Mouse (Mus musculus): Measurements from ENCODE around the gene Tuft1.

Tuft1 gene

GRCm38 (mm10) chr3:94597224-94597779 lies 61.4 kb downstream of the Tuft1 start:
- no peak for DNase-seq (ENCODE audit: inconsistent age in 2 of 2, low spot score in 1 of 2)

DNA sequence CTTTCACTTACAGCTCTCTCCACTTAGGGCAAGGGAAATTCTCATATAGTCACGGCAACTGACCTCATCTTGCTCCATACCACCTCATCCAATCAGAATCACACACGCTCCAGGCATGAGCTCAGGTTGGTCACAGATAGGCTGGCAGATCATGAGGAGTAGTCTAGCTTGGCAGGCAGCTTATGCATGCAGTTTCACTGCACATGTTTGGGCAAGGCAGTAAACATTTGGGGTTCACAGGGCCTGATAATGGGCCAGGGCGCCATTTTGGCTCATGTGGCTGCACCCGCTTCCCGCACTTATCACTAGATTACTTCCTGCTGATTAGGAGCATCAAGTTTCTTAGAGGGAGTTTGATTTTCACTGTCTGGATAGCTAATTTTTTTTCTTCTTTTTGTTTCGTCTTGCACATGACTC lies 62.8 kb downstream of the Tuft1 start:
- no peak for DNase-seq (ENCODE audit: inconsistent age in 2 of 2, low spot score in 1 of 2)

DNA sequence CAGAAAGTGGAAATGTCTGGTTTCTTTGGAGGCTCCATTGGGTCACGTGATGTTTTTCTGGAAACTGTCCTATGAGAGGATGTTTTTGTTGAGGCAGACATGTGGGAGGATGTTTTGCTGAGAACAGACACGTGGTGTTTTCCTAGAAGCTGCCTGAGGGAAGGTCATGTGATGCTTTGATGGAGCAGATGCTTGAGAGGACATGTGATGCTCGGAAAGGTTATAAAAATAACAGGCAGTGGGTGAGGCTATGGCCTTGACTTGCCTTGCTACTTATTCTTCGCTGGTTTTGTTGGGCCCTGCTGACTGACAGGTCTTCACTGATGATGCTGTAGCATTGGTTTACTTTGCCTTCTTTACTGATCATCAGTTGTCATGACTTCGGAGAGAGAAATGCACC lies 67.6 kb downstream of the Tuft1 start:
- DNase-seq (ENCODE audit: inconsistent age in 2 of 2, low spot score in 1 of 2), result no peak

- DNase-seq (ENCODE audit: inconsistent age in 2 of 2, low spot score in 1 of 2), result peak in 1 of 2 experiments; percentile 84
Observed at GRCm38 (mm10) chr3:94587962-94588361, 70.7 kb downstream of the Tuft1 start.

GRCm38 (mm10) chr3:94582944-94583343 lies 75.7 kb downstream of the Tuft1 start:
- DNase-seq (ENCODE audit: inconsistent age in 2 of 2, low spot score in 1 of 2), result no peak

DNA sequence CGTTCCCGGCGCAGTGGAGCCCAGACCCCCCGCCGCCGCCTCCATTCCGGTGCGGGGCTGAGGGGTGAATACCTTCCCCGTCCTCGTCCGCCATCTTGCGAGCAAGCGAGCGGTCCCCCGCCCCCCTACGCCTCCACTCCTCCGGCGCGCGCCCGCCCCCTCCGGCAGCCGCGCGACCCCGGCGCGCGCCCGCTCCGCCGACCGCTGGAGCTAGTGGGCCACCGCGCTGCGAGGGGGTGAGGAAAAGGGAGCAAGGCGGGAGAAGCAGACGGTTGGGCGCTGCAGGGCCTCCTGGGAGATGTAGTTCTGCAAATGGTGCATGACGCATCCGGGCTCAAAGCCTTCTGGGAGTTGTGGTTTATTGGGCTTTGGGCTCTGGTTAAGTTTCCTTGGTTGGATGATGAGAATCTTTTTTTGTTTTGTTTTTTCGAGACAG lies 76.2 kb downstream of the Tuft1 start, which contains the start of gene Snx27:
Gene Snx27, minus strand, starts transcription at position 261 of the 436 bp plus-strand sequence.
- peak; percentile 92 to 97 for DNase-seq (ENCODE audit: inconsistent age in 2 of 2, low spot score in 1 of 2)

- no peak for DNase-seq (ENCODE audit: inconsistent age in 2 of 2, low spot score in 1 of 2)
Observed at GRCm38 (mm10) chr3:94581793-94582455, 76.7 kb downstream of the Tuft1 start.

GRCm38 (mm10) chr3:94581138-94581780 lies 77.4 kb downstream of the Tuft1 start:
- peak in 1 of 2 experiments; percentile 30 for DNase-seq (ENCODE audit: inconsistent age in 2 of 2, low spot score in 1 of 2)

DNA sequence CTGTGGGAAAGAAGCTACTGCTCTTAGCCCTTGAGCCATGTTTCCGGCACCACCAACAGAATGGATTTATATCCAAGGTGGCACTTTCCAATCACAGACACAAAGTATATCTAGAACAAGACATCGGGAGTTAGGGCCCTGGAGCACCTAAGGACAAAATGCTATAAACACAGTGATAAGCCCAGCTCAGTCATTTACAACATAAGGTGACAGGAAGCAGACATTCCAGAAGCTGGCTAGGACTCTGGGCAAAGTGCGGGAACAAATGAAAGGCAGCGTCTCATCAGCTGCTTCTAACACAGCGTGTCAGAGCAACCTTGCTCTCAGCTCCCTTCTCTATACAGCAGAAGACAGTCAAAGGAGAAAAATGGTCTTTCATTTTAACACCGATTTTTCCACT lies 84.2 kb downstream of the Tuft1 start:
- DNase-seq (ENCODE audit: inconsistent age in 2 of 2, low spot score in 1 of 2), result no peak

GRCm38 (mm10) chr3:94567242-94567641 lies 91.4 kb downstream of the Tuft1 start:
- DNase-seq (ENCODE audit: inconsistent age in 2 of 2, low spot score in 1 of 2), result no peak

GRCm38 (mm10) chr3:94565557-94565956 lies 93.1 kb downstream of the Tuft1 start:
- DNase-seq (ENCODE audit: inconsistent age in 2 of 2, low spot score in 1 of 2), result peak in 1 of 2 experiments; percentile 41

DNA sequence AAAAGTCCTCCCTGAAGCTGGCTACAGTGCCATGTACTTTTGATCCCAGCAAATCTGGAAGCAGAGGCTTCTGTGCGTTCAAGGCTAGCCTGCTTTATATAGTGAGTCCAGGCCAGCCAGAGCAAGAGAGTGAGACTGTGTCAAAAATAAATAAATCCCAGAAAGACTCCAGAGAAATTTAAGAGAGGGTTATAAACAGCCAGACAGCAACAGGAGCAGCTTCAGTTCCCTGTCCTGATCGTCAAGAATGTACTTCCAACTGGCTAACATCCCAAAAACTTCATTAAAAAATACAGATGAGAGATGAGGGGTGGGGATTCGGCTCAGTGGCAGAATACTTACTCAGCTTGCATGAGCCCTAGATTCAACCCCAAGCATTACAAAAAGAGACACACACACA lies 93.5 kb downstream of the Tuft1 start:
- DNase-seq (ENCODE audit: inconsistent age in 2 of 2, low spot score in 1 of 2), result no peak

DNA sequence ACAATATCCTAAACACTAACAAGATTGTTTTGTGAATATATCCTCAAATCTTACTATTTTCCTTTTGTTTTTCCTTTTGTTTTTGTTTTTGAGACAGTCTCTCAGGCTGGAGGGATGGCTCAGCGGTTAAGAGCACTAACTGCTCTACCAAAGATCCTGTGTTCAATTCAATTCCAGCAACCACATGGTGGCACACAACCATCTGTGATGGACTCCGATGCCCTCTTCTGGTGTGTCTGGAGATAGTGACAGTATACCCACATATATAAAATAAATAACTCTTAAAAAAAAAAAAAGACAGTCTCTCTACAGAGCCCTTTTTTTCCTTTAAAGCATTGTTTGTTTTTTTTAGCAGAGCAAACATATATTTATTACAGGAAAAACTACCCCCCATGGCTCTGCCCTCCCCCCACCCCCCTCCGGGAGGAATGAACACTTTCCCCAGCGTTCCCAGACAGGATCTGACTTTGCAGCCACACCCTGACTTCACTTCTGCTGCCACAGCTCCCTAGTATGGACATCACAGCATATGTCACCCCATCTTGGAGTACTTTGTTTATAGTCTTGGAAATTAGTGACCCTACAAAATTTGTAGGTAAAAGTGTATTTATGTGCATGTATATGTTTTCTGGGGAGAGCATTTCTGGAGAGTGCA lies 94.2 kb downstream of the Tuft1 start:
- no peak for DNase-seq (ENCODE audit: inconsistent age in 2 of 2, low spot score in 1 of 2)

DNA sequence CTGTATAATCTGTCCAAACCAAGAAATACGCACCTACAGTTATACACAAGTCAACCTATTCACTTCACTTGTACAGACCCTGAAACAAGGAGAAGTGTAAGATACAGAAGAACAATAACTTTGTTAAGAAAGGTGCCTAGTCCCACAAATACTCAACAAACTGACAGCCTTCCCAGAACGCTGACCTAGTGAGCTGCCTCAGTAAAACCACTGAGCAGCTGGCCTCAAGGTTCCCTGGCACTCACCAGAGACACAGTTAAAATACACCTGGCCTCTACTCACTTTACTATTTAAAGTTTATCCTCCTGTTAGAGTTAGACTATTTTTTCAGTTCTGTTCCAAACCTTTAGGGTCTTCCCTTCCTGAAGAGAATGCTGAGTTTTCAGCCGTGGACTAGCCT lies 95.5 kb downstream of the Tuft1 start:
- DNase-seq (ENCODE audit: inconsistent age in 2 of 2, low spot score in 1 of 2), result no peak

Data from adrenal gland, adult (tissue).